Comparison of ENCODE assay signal across 8 mouse cellular contexts in genomic region chr4:144896321-144896720, GRCm38 (mm10). TPM values are rescaled to one million over a fixed set of nuclear protein-coding genes. Genes with fewer than 3 reads are reported as not detected.
A peak's percentile ranks its signal among the peaks of the same experiment; 100 is the strongest.
DNase-seq lines count a peak whose midpoint lies in the region; ATAC-seq and TF ChIP-seq lines count a peak whose summit lies in the region.

No protein-coding gene starts in this region.

- peak overlapping the region; percentile 82 for H3K4me2 ChIP-seq in embryonic facial prominence, embryonic 12.5 days (replicated peaks)
- H3K4me2 ChIP-seq in liver, postnatal 0 days (ENCODE audit: low read depth, low read length) = peak overlapping the region; percentile 67
- H3K4me2 ChIP-seq in stomach, embryonic 15.5 days = peak overlapping the region; percentile 83

- 0 out of 2 replicates have a peak overlapping the region, but pooled peaks have one; percentile 5 for H3K4me3 ChIP-seq in embryonic facial prominence, embryonic 12.5 days
- 0 out of 2 replicates have a peak overlapping the region, but pooled peaks have one; percentile 24 for H3K4me3 ChIP-seq in liver, postnatal 0 days (ENCODE audit: low read depth, low read length)
- H3K4me3 ChIP-seq in stomach, embryonic 15.5 days (replicated peaks) = peak overlapping the region; percentile 14

- no peak for ATAC-seq in embryonic facial prominence, embryonic 12.5 days (ENCODE audit: insufficient number of reproducible peaks, insufficient read depth, low FRiP score, low TSS enrichment)
- ATAC-seq in liver, postnatal 0 days = no peak
- no peak for ATAC-seq in stomach, embryonic 15.5 days (ENCODE audit: insufficient read depth, low FRiP score, low read depth)

- TF ChIP-seq EP300 in liver, postnatal 0 days (IDR thresholded peaks at IDR 0.05; ENCODE audit: low read depth) = peak; percentile 30; the same call in 1 of the 2 replicates

- no peaks in the 10 kb centered on the region for H3K27me3 ChIP-seq in embryonic facial prominence, embryonic 12.5 days
- no peaks in the 10 kb centered on the region for H3K27me3 ChIP-seq in liver, postnatal 0 days (ENCODE audit: insufficient read depth, low read length)
- no peaks in the 10 kb centered on the region for H3K27me3 ChIP-seq in stomach, embryonic 15.5 days (replicated peaks)

- no peaks in the 10 kb centered on the region for H3K9me3 ChIP-seq in embryonic facial prominence, embryonic 12.5 days
- no peaks in the 10 kb centered on the region for H3K9me3 ChIP-seq in liver, postnatal 0 days (ENCODE audit: low read length)
- no peaks in the 10 kb centered on the region for H3K9me3 ChIP-seq in stomach, embryonic 15.5 days

- H3K36me3 ChIP-seq in embryonic facial prominence, embryonic 12.5 days = 0 out of 2 replicates have a peak, but pooled peaks cover 2% of the 10 kb centered on the region
- peaks cover 10% of the 10 kb centered on the region; the same call in 1 of the 2 replicates for H3K36me3 ChIP-seq in liver, postnatal 0 days (replicated peaks; ENCODE audit: insufficient read depth, low read length)
- peaks cover 6% of the 10 kb centered on the region; the same call in 1 of the 2 replicates for H3K36me3 ChIP-seq in stomach, embryonic 15.5 days

- WGBS in embryonic facial prominence, embryonic 12.5 days = 59% methylated on average over 3 of the region's 3 CpGs
- WGBS in liver, postnatal 0 days (ENCODE audit: insufficient replicate concordance) = 42% methylated on average over 3 of the region's 3 CpGs
- 33% methylated on average over 3 of the region's 3 CpGs for WGBS in stomach, embryonic 15.5 days

- DNase-seq in thymus, postnatal 4 days = peak; percentile 26
- DNase-seq in thymus, postnatal 36 days = no peak
- peak; percentile 78 for DNase-seq in kidney, adult 18-20 months
- peak; percentile 73 for DNase-seq in liver, postnatal 0 days
- no peak for DNase-seq in B cell, adult 2 months
- DNase-seq in cerebellum, adult 11 months = no peak

- 0 out of 2 replicates have a peak overlapping the region, but pooled peaks have one; percentile 24 for H3K9ac ChIP-seq in embryonic facial prominence, embryonic 12.5 days
- peak overlapping the region; percentile 47; the same call in 1 of the 2 replicates for H3K9ac ChIP-seq in liver, postnatal 0 days (replicated peaks)
- no peak overlapping the region for H3K9ac ChIP-seq in stomach, embryonic 15.5 days

- H3K27ac ChIP-seq in embryonic facial prominence, embryonic 12.5 days = peak overlapping the region; percentile 81; the same call in 1 of the 2 replicates
- peak overlapping the region; percentile 93 for H3K27ac ChIP-seq in liver, postnatal 0 days (ENCODE audit: low read depth)
- H3K27ac ChIP-seq in stomach, embryonic 15.5 days = peak overlapping the region; percentile 96

- peak; percentile 54 for TF ChIP-seq CTCF in liver, postnatal 0 days (IDR thresholded peaks at IDR 0.05; ENCODE audit: low read depth)

- H3K4me1 ChIP-seq in embryonic facial prominence, embryonic 12.5 days = peaks cover 39% of the 10 kb centered on the region
- peaks cover 38% of the 10 kb centered on the region for H3K4me1 ChIP-seq in liver, postnatal 0 days (ENCODE audit: insufficient read depth)
- H3K4me1 ChIP-seq in stomach, embryonic 15.5 days = peaks cover 30% of the 10 kb centered on the region

RNA-seq across cellular contexts. Expression of gene Dhrs3, which starts 3.7 kb away (rescaled TPM):
- 52.2 and 56.7 TPM in 2 replicates for polyA plus RNA-seq in embryonic facial prominence, embryonic 12.5 days (2016; fragmentation: Nextera tagmentation; extraction: Ambion mirVana)
- 49.8 and 52.8 TPM in 2 replicates for polyA plus RNA-seq in liver, postnatal 0 days (2015; fragmentation: Nextera tagmentation; extraction: Ambion mirVana)
- polyA plus RNA-seq in stomach, embryonic 15.5 days (2015; fragmentation: Nextera tagmentation; extraction: Ambion mirVana) = 112 and 117 TPM in 2 replicates

Comparison
In these comparisons a context has a peak if more than half of its experiments do, and no peak if none do; other contexts are left out.
1. DNase-seq: peak in thymus, postnatal 4 days (single experiment), kidney, adult 18-20 months (single experiment) and liver, postnatal 0 days (single experiment); none in thymus, postnatal 36 days (0 of 2), B cell, adult 2 months (0 of 2) and cerebellum, adult 11 months (single experiment).
2. Peak in every context shown above with its lines, with median percentiles within 50 percentile points of each other: H3K27ac ChIP-seq, H3K4me2 ChIP-seq and H3K4me3 ChIP-seq.